Mouse (Mus musculus) fibroblast of lung, adult 2 months (primary cell): ENCODE data around the gene Abhd16a.

Source experiments
- DNase-seq: peaks from one replicate; pipeline ENCODE4 v3.0.0-alpha.2; 2011; ENCODE audit warnings: low read depth

The Abhd16a gene

GRCm38 (mm10) chr17:35085208-35085865, 3.7 kb upstream of the Abhd16a start, which contains the start of gene Ly6g6f:
Ly6g6f (minus strand) TSS chr17:35085610.
- DNase-seq: no peak

- no peak for DNase-seq
Observed at GRCm38 (mm10) chr17:35088151-35088550, 912 bp upstream of the Abhd16a start.

GRCm38 (mm10) chr17:35090166-35090932, 1.3 kb downstream of the Abhd16a start:
- no peak for DNase-seq

GRCm38 (mm10) chr17:35092403-35093198, 3.5 kb downstream of the Abhd16a start:
- no peak for DNase-seq

GRCm38 (mm10) chr17:35094475-35095365, 5.7 kb downstream of the Abhd16a start:
- no peak for DNase-seq

- DNase-seq: no peak
Observed at GRCm38 (mm10) chr17:35096597-35096996, 7.5 kb downstream of the Abhd16a start.

- DNase-seq: no peak
Observed at GRCm38 (mm10) chr17:35097164-35097655, 8.1 kb downstream of the Abhd16a start.

GRCm38 (mm10) chr17:35100196-35100765, 11.2 kb downstream of the Abhd16a start:
- no peak for DNase-seq

GRCm38 (mm10) chr17:35101161-35101560, 12.1 kb downstream of the Abhd16a start:
- no peak for DNase-seq

- DNase-seq: no peak
Observed at GRCm38 (mm10) chr17:35102299-35102698, 13.2 kb downstream of the Abhd16a start.

GRCm38 (mm10) chr17:35103221-35103690, 14.2 kb downstream of the Abhd16a start:
- DNase-seq: no peak

- no peak for DNase-seq
Observed at GRCm38 (mm10) chr17:35104079-35104478, 15.0 kb downstream of the Abhd16a start.

- no peak for DNase-seq
Observed at GRCm38 (mm10) chr17:35104754-35105153, 15.7 kb downstream of the Abhd16a start.

- no peak for DNase-seq
Observed at GRCm38 (mm10) chr17:35105740-35106389, 16.8 kb downstream of the Abhd16a start.

GRCm38 (mm10) chr17:35106522-35106921, 17.5 kb downstream of the Abhd16a start:
- DNase-seq: no peak

- DNase-seq: no peak
Observed at GRCm38 (mm10) chr17:35108097-35108496, 19.0 kb downstream of the Abhd16a start, which contains the start of gene Ly6g5c. Ly6g5c (plus strand) TSS chr17:35108279.

- DNase-seq: no peak
Observed at GRCm38 (mm10) chr17:35111774-35112173, 22.7 kb downstream of the Abhd16a start.

GRCm38 (mm10) chr17:35115046-35116019, 26.3 kb downstream of the Abhd16a start, which contains the start of gene Ly6g5b:
Ly6g5b (minus strand) TSS chr17:35115428.
- DNase-seq: no peak

- DNase-seq: no peak
Observed at GRCm38 (mm10) chr17:35120745-35121142, 31.7 kb downstream of the Abhd16a start.
